Mouse (Mus musculus) large intestine, adult 2 months (tissue): ENCODE data around the gene Hecw2. TPM values are rescaled to one million over a fixed set of nuclear protein-coding genes. Genes with fewer than 3 reads are reported as not detected.

Source experiments
- DNase-seq: peaks from one replicate; pipeline ENCODE4 v3.0.0-alpha.2; 2012; ENCODE audit warnings: low read depth, low spot score
- WGBS: fragments of 180-500 bp; shearing (Covaris S2); methylation state at CpG from one replicate; pipeline ENCODE4 v1.1.7; 2018; 5-methylcytosine and 5-hydroxymethylcytosine counted together
- polyA plus RNA-seq: library from polyadenylated mRNA; depleted of rRNA; stranded (reverse); fragments of >200 nt; gene quantifications from 2 replicates; pipeline ENCODE4 v1.2.3, GENCODE M21; 2012

The Hecw2 gene
- polyA plus RNA-seq, 1 experiment, result 0.24 TPM

DNA sequence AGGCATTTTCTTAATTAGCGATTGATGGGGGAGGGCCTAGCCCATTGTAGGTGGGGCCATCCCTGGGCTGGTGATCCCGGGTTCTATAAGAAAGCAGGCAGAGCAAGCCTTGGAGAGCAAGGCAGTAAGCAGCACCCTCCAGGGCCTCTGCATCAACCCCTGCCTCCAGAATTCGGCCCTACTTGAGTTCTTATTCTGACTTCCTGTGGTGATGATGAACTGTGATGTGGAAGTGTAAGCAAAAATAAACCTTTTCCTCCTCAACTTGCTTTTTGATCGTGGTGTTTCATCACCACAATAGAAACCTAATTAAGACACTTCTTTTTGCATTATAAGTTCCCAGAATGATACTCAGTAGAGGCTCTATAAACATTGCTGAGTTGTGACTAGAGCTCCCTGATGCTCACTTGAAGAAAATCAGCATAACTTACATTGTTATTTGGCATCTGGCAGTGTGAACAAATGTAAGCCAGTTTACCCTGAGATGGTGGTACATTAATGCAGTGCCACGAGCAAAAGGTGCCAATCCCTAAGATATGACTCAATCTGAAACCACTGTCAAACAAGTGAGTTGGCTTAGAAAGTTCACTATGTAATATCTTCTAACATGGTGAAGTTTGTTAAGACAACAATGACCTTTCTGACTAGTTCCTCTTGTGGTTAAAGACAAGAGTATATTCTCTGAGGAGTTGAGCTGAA is 349.9 kb downstream of the Hecw2 start:
- DNase-seq, result no peak
- 38% methylated on average over 5 of the region's 5 CpGs for WGBS

DNA sequence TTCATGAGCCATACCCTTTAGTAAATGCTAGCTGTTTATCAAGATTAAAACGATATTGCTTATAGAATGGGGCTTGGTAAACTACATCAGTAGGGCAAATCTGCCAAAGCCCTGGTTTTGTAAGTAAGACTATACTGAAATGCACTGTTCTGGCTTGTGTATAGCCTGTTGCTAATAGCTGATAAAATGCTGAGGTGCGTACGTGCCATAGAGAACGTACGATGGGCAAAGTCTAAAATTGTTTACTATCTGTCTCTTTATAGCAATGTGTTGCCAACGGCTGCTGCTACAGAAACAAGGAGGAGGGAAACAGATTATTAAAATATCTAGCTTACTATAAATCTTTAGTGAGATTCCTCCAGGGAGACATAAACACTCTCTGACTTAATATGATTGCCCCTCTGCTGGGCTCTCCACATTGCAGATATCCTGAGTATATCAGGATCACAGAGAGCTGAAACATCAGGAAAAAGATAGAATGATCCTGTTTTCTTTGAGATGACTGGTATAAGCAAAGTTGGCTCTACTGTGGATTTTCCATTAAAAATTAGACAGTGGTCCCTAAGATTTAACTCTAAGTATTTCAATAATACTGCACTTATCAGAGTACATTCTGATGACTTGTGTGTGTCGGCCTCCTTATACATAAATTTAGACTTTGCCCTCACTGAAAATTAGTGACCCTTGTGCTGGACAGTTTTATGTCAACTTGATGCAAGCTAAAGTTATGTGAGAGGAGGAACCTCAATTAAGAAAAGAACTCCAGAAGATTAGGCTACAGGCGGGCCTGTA is 350.6 kb downstream of the Hecw2 start:
- no peak for DNase-seq
- 36% methylated on average over 8 of the region's 8 CpGs for WGBS

DNA sequence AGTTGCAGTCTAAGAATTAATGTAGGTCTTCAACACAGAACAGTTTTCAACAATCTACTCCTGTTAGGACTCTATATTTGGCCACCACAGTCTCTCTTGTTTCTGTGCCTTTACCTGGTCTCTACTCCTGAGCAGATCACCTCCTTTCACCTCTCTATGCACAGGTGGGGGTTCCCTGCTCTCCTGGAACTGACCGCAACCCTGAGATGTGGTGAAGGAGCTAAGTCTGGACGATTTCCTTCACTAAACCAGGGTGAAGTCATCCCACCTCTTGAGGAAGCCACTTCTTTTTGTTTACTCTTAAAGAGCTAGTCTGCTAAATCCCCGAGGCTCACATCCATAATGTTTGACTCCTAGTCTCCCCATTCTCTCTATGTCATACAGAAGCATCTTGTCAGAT is 351.9 kb downstream of the Hecw2 start:
- DNase-seq, result no peak
- 59% methylated on average over 3 of the region's 3 CpGs for WGBS

DNA sequence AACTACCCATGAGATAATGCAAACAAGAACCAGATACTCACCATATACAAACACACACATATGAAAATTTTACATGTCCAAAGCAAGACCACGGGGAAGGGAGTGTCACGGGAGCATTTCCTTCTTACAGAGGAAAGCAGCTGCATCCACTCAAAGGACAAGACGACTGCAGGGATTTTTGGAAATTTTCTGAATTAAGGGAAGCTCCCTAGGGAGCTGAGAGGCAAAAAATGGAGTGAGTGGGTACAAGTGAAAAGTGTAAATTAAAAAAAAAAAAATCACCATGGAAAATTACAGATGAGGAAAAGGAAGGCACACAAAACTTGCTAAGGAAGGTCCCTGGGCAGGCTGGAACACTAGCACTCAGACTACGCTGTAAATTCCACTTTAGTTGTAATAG is 353.9 kb downstream of the Hecw2 start:
- no peak for DNase-seq
- 38% methylated on average over 4 of the region's 4 CpGs for WGBS

DNA sequence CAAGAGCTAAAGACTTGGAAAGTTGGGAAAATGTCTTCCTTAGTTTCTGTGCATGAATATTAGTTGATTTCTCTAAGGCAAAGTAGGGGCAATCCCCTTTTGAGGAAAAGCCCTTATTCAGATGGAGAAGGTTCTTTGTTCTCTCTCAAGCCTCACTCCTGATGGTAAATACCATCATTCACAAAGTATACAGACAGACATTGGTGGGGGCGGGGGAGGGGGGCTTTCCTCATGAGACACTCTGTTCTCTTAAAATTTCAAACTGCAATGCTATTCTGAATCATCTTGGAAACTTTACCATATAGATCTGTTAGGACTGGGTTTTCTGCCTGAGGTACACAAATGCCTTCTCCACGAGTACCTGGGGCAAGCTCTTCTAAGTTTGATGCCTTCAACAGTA is 355.6 kb downstream of the Hecw2 start:
- 73% methylated on average over 2 of the region's 2 CpGs for WGBS
- no peak for DNase-seq

DNA sequence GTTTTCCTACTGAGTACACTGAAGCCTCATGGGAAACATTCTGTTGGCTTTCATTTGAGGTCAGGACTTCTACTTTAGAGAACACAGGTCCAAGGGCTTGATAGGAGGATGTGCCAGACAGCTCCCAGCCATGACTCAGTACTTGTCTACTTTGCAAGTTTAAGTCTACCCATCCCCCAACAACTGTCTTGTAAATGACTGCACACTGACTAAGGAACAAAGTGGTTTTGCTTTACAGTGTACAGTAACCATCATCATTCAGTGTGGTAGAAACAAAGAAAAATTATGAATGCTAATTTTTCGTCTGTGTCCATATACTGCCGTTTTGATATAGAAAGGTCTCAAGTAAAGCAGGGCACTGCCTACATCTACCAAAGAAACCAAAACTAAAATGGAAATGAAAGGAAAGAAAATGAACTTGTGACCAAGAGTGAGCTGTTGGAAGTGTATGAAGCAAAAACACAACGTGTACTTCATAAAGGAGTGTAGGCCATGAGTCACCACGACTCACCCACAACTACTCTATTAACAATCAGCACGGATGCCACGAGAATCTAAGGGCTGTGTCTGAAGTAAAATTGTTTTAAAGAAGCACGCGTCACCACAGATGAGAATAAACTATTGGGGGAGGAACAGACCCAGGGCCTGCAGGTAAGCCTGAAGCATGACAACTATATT is 356.6 kb downstream of the Hecw2 start:
- DNase-seq, result no peak
- 60% methylated on average over 8 of the region's 8 CpGs for WGBS

DNA sequence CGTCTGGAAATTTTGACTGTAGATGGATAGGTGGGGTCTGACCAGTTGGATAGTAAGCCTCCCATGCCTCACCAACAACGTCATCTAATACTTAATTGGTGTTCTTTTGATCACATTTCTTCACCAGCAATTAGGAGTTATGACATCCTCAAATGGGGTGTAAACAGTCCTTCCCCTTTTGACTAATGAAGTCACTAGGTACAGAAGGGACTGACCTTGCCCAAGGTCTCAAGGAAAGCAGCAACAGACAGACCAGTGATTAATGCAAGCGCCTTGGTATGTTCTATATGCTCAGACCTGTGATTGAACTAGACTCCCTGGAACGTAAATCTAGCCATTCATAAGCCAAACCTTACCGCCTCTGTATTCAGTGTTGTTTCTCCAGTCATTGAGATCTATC is 364.7 kb downstream of the Hecw2 start:
- no peak for DNase-seq
- WGBS, result 86% methylated on average over 5 of the region's 5 CpGs

DNA sequence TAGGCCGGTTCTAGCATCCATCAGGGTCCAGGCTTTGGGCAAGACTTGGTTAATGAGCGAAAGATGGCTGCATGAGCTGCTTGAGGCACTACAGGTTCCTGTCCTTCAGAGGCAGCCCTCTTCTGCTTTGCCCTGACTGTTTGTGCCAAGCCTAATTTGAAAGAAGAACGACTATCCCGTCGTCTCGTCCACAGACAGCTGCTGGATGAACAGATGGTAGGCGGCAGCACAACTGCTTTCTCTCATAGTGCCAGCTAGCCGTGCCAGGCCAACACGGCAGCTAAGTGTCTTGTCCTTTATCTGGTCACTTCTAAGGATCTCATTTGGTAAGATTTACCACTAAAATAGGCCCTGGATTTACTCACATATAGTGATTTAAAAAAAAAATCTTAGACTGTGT is 365.9 kb downstream of the Hecw2 start:
- DNase-seq, result no peak
- WGBS, result 75% methylated on average over 9 of the region's 9 CpGs

DNA sequence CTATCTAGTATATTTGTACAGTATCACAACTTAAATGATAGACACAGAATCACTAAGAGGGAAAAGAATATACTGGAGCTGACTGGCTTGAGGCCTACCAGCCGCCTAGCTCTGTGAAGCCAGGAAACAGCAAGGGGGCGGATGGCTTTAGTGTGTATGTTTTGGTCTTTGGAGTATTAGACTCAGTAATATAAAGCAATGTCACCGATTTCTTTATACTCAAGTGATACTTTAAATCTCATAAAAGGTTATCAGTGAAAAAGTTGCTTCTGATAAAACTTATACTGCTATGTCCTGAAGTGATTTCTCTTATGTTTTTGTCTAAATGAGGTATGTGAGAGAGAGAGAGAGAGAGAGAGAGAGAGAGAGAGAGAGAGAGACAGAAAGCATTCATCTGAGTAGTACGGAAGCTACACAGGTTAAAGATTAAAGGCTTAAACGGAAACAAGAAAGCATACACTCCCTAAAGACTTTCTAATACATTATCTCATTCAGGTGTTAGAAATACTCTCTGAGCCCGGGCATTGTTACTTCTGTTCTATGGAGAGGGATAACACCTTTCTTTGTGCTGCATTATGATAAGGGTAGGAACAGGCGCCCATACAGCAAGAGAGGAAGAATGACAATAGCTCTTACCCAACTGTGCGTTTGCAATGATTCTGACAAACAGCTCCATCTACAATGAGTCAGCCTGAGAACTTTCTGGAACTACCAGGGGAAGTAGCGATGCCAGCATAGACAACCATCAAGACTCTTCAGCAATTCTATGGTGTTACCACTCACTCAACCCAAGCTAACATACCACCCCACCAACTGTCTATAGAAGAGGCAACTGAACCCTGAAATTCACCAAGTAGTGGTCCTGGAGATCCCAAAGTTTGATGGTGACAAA is 370.3 kb downstream of the Hecw2 start:
- DNase-seq, result no peak
- 54% methylated on average over 9 of the region's 9 CpGs for WGBS

DNA sequence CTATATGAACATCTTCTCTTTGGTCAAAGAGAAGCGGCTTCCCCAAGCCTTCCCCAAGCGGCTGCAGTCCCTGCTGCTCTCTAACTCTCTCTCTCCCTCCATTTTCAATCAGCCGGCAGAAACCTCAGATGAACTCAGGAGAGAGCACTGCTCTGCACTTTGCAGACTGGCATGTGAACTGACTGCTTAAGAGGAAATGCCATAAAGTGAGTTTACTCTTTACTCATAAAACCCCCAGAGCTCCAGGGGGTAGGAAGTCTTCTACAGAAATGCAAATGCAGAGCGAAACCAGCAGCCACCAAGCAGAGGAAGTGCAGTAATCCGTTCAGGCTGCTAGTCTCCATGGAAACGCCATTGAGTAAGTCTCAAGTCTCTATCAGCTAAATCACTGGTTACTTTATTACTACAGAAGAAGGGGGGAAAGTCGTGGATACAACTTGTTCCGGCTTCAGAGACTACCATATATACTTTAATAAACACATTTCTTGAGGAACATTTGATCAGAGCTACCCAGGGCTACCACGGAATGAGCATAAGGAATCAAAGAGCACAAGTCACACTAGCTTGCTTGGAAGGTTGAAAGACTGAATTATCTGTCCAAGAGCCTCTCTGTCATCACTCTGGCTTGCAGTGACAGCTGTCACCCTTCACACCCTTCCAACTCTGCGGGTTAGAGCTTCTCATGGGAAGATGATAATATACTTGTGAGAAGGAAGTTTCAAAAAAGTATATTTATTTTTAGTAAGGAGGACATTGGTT is 371.1 kb downstream of the Hecw2 start:
- no peak for DNase-seq
- WGBS, result 6% methylated on average over 10 of the region's 10 CpGs

DNA sequence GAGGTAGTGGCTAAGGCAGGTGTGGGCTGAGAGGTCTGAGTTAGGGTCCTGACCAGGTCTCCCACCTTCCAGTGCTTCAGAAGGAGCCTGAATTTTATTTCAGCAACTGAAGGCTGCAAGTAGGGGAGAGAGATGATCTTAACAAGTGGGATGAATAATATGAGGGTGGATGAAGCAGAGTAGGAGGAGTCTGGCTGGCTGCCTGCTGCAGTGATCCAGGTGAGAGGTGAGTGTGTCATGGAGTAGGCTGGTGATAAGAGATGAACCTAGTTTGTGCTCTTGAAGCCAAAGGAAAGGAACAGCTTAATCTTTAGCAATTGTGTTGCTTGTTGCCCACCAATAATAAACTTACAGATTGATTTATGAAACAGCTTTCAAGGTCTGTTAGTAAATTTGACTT is 373.0 kb downstream of the Hecw2 start:
- no peak for DNase-seq

DNA sequence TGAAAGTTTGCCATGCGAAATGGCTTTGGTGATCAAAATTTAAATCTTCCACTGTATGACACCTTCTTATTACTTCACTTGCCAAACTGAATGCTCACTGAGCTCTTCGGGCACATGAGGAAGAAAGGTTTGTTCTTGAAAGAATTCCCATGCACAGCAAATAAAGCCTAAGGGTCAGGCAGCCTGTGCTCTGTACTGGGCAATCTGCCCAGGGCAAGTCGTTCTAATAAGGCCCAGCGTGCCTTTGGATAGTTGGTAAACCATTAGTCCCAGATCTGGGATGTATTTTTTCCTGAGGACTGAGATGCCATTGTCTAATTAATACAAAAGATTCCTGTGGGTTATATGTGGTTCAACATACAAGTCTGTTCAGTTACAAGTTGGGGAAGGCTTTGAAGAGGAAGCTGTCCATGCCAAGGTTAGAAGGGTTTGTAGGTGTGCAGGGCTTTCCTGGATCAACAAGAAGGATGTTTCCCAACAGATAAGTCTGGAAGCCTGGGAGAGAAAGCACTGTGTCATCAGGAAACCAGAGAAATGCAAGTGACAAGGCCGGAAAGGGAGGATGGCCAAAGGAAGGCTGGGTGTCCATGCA is 374.8 kb downstream of the Hecw2 start:
- 48% methylated on average over 5 of the region's 5 CpGs for WGBS
- no peak for DNase-seq

DNA sequence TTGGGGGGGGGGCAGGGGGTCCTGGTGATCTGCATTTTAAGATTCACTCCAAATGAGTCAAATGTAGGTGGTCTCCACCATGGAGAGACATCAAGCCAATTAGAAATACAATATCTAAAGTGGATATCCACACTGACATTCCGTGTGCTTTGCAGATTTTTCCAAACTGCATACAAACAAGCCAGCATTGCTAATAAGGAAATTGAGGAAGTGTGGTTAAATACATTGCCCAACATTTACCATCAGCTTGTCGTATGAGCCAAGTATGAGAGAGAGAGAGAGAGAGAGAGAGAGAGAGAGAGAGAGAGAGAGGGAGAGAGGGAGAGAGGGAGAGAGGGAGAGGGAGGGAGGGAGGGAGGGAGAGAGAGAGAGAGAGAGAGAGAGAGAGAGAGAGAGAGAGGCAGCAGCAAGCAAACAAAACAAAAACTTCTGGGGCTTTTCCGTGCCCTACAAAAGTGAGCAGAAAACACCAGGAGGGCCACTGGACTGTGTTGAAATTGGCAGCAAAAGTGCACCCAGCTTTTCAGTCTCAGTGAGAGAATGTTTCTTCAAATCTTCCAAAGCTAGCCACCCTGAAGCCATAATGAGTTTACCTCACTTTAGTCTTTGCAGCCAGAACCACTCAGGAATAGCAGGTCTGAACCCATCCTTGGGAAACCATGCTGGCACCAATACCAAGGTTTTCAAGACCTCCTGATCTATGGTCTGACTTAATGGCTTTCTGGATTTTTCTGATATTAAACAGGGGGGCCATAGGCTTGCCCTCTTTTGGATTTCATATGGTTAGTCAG is 376.7 kb downstream of the Hecw2 start:
- WGBS, result 12% methylated on average over 3 of the region's 3 CpGs
- no peak for DNase-seq

DNA sequence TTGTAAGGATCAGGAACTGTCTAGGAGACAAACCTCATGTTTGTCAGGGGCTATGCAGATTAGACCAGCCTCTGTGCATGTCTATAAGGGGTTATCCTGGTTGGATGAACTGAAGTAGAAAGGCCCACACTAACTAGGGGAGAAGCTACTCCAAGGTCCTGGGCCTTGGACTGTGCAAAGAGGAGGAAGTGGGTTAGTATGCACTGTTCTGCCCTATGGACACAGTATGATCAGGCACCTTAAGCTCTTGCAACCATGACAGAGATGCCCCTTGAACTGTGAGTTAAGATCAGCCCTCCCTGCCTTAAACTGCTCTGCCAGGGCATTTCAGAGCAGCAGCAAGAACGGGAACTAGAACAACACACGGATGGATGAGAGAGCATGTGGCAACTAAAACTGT is 378.6 kb downstream of the Hecw2 start:
- no peak for DNase-seq
- 62% methylated on average over 2 of the region's 2 CpGs for WGBS

DNA sequence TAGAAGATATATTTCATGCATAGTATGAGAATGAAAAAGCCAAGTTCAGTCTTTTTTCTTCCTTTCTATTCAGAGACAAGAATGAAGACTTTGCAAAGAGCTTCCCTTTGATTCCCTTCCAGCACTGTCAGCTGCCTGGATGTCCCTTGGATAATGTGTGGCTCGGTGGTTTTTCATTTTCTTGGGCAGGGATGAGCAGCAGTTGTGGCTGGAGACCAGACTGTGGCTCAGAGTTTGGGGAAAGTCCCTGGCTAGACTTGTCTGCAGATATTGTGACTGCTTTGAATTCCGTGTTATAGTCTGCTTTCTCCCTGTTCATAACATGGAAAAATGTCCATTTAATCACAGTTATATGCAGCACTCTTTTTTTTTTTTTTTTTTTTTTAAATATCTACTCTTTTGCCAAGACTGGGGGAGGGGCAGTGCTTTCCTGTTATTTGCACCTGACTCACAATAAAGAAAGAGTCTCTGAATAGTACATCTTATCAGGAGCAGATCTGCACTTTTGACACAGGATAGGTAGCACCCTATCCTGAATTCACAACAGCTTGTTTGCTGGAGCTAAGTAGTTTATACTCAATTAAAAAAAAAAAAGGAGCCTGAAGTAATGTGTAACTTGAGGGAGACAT is 380.8 kb downstream of the Hecw2 start:
- no peak for DNase-seq
- WGBS, result 28% methylated on average over 2 of the region's 2 CpGs

DNA sequence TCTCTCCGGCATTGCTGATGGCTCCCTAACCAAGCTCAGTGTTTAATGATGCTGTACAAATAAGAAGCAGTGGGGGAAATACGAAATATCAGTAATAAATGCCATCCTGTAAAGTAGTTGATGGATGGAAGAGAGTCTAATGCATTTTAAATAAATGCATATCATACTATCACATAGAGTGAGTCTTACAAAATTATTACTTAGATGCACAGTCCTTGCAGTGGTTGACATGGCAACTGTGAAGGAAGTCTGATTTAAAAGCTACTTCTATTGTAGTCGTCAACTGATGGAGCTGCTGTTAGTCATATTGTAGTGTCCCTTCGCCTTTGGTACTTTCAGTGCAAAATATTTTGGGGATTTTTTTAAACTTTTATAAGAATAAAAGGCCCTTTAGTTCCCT is 383.0 kb downstream of the Hecw2 start:
- 89% methylated on average over 4 of the region's 4 CpGs for WGBS
- no peak for DNase-seq

DNA sequence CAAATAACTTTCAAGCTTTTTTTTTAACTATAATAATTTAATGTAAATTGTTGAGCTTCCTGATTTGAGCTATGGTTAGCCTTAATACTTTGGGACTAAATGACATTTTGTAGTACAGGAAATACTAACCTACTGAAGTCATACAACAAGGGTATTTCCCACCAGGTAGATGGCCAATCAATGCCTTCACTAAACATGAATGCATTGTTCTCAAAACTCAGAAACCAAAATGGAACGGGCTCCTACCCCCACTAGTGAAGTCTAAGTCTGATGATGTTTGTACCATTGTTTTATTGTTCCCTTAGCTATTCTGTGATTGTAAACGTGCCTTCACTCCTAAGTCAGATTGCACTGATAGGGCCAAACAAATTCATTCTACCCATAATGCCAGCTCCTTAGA is 386.7 kb downstream of the Hecw2 start:
- WGBS, result 55% methylated on average over 2 of the region's 2 CpGs

DNA sequence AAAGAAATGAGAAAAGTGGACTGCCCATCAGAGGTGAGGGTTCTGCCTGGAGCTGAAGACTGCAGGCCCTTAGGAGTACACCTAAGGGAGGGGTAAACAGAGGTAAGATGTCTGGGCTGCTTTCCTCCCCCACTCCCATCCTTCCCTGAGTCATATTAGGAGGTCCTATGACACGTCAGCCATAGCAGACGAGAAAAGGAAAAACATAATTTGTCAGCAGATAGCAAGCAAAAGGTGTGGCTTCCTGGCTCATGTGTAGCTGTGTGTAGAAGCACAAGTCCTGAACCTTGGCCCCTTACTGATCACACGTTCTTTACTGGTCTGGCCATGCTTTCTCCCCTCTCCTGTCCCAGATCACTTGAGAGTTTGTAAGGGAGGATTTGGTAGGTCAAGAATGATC is 397.2 kb downstream of the Hecw2 start:
- WGBS, result 29% methylated on average over 3 of the region's 3 CpGs
- DNase-seq, result no peak

More for the DNA sequence above, 386.7 kb downstream of the Hecw2 start:
- no peak for DNase-seq
